In the genomic region with DNA sequence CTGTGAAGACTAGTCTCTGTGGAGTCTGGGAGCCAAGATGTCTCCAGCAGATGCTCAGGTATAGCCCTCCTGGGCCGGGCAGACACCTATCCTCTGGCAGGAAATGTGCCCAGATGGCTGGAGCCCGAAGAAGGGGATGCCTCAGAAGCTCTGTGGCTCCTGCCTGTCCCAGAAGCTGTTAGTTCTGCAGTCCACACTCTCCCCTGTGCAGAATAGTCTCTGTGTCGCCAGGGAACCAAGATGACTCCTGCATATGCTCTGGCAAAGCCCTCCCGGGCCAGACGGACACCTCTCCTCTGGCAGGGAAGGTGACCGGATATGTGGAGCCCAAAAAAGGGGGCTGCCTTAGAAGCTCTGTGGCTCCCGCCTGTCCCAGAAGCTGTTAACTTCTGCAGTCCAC, we compare ENCODE assay signal across 14 mouse cellular contexts. TPM values are rescaled to one million over a fixed set of nuclear protein-coding genes. Genes with fewer than 3 reads are reported as not detected.
"Had no signal": no experiment of that assay in that cellular context is flagged by ENCODE, and none has a peak within 500 bp of the region (broad histone marks: within the 10 kb centered on the region; RNA-seq: fewer than 3 reads in every experiment).

No protein-coding gene starts in this region.

- DNase-seq: gastrocnemius, postnatal 10 days; gastrocnemius, postnatal 25 days; heart, adult 18-20 months; heart, postnatal 10 days; heart, postnatal 4 days; kidney, adult 18-20 months; kidney, adult 8-10 months; kidney, postnatal 10 days; kidney, postnatal 25 days; kidney, postnatal 4 days; liver; liver, embryonic 13.5 days; liver, postnatal 0 days had no signal

RNA-seq across cellular contexts. Expression of gene Scn2a, which starts 32.1 kb away (rescaled TPM):
- total RNA-seq: granulocyte monocyte progenitor cell, adult 5-6 weeks had no signal
